Mouse (Mus musculus) liver, embryonic 13.5 days (tissue): Measurements from ENCODE around the gene Dlgap4. TPM values are rescaled to one million over a fixed set of nuclear protein-coding genes. Genes with fewer than 3 reads are reported as not detected.
A peak's percentile ranks its signal among the peaks of the same experiment; 100 is the strongest.

Source experiments
- ATAC-seq: fragments of 200-750 bp; cut with Nextera tagmentation; 2 replicates; pipeline ENCODE4 v1.8.0; 2017; ENCODE audit warnings: low read depth, mild to moderate bottlenecking, moderate number of reproducible peaks, moderate library complexity
- DNase-seq: peaks from one replicate; pipeline ENCODE4 v3.0.0; 2022
- H3K27ac ChIP-seq: fragments of 300-500 bp; sonication (generic); 2 replicates; pipeline ENCODE4 v1.5.1; 2015; ENCODE audit warnings: moderate library complexity, mild to moderate bottlenecking, inconsistent platforms
- H3K27me3 ChIP-seq: fragments of 300-500 bp; sonication (generic); 2 replicates; pipeline ENCODE4 v1.6.1; 2015; ENCODE audit warnings: mild to moderate bottlenecking, inconsistent platforms
- H3K36me3 ChIP-seq: fragments of 300-500 bp; sonication (generic); 2 replicates; pipeline ENCODE4 v1.6.1; 2015; ENCODE audit warnings: mild to moderate bottlenecking, inconsistent platforms
- H3K4me1 ChIP-seq: fragments of 300-500 bp; sonication (generic); replicated peaks from 2 replicates; pipeline ENCODE4 v1.6.1; 2015; ENCODE audit warnings: inconsistent platforms
- H3K4me2 ChIP-seq: fragments of 300-500 bp; sonication (generic); 2 replicates; pipeline ENCODE4 v1.6.1; 2015; ENCODE audit warnings: inconsistent platforms, mild to moderate bottlenecking, moderate library complexity
- H3K4me3 ChIP-seq: fragments of 300-500 bp; sonication (generic); replicated peaks from 2 replicates; pipeline ENCODE4 v1.5.1; 2015; ENCODE audit warnings: mild to moderate bottlenecking, inconsistent platforms
- H3K9ac ChIP-seq: fragments of 300-500 bp; sonication (generic); 2 replicates; pipeline ENCODE4 v1.6.1; 2015; ENCODE audit warnings: mild to moderate bottlenecking, inconsistent platforms
- H3K9me3 ChIP-seq: fragments of 300-500 bp; sonication (generic); replicated peaks from 2 replicates; pipeline ENCODE4 v1.6.1; 2016; ENCODE audit warnings: inconsistent platforms
- WGBS: fragments of 180-500 bp; shearing (Covaris S2); methylation state at CpG from one replicate; pipeline ENCODE4 v1.1.7; 2015; ENCODE audit not compliant: insufficient replicate concordance; 5-methylcytosine and 5-hydroxymethylcytosine counted together
- polyA plus RNA-seq: library from polyadenylated mRNA; unstranded; fragments of >200 nt; fragmentation: Nextera tagmentation; extraction: Ambion mirVana; gene quantifications from 2 replicates; pipeline ENCODE4 v1.2.1, GENCODE M21; 2015

Gene Dlgap4
- polyA plus RNA-seq, 1 experiment from 2014 or later = 11.3 TPM

DNA sequence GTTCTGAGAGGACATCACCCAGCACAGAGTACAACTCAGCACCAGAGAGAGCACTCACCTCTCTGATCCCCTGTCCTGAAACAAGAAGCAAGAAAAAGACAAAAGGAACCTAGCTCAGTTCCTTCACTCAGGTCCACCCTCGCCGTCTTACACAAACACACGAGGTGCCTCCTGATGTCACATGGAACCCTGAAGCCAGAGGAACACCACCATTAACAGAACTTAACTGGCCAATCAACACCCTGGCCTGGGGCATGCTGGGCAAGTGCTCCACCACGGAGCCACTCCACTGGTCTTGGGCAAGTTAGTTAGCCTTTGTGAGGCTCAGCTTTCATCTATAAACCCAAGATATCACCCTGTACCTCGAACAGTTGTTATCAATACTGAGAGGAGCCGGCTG, 193.4 kb downstream of the Dlgap4 start:
- ATAC-seq (no peak), DNase-seq (no peak)
- Histone ChIP-seq H3K4me2 (no peak overlapping the region), H3K4me3 (no peak overlapping the region), H3K27ac (no peak overlapping the region), H3K9ac (no peak overlapping the region), H3K36me3 (no peaks in the 10 kb centered on the region), H3K9me3 (no peaks in the 10 kb centered on the region), H3K4me1 (peaks cover 24% of the 10 kb centered on the region), H3K27me3 (no peaks in the 10 kb centered on the region)
- WGBS = 53% methylated on average over 6 of the region's 6 CpGs

- Histone ChIP-seq H3K27ac (no peak overlapping the region), H3K36me3 (no peaks in the 10 kb centered on the region), H3K27me3 (no peaks in the 10 kb centered on the region), H3K9ac (no peak overlapping the region), H3K4me2 (no peak overlapping the region), H3K4me3 (no peak overlapping the region), H3K9me3 (no peaks in the 10 kb centered on the region), H3K4me1 (peaks cover 3% of the 10 kb centered on the region)
- DNase-seq (peak; percentile 26), ATAC-seq (no peak)
- WGBS = 9% methylated on average over 2 of the region's 2 CpGs
Observed at GRCm38 (mm10) chr2:156809579-156809978, 196.1 kb downstream of the Dlgap4 start.

- Histone ChIP-seq H3K9me3 (no peaks in the 10 kb centered on the region), H3K27ac (no peak overlapping the region), H3K9ac (no peak overlapping the region), H3K36me3 (no peaks in the 10 kb centered on the region), H3K4me2 (no peak overlapping the region), H3K27me3 (no peaks in the 10 kb centered on the region), H3K4me1 (peaks cover 9% of the 10 kb centered on the region), H3K4me3 (no peak overlapping the region)
- WGBS = 94% methylated on average over 10 of the region's 10 CpGs
- DNase-seq = no peak
- ATAC-seq = no peak
Observed at GRCm38 (mm10) chr2:156810716-156811115, 197.2 kb downstream of the Dlgap4 start.

DNA sequence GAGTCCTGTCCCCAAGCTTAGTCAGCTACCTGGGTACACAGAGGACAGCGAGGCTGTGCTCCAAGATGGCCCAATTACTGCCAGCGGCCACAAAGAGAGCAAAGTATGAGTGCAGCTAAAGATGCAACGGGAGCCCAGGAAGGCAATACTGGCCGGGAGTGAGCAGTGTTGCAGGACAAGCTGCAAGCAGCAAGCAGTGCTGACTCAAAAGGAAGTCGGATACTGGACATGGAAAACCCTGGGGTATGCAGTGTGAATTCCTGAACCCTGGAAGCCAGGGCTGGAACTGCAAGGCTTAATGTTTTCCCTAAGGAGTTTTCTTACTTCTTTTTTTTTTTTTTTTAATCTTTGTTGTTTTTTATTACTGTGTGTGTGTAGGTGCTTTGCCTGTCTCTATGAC, 198.1 kb downstream of the Dlgap4 start:
- no peak overlapping the region for H3K4me3 ChIP-seq
- no peaks in the 10 kb centered on the region for H3K9me3 ChIP-seq
- H3K27ac ChIP-seq = no peak overlapping the region
- H3K27me3 ChIP-seq = no peaks in the 10 kb centered on the region
- H3K4me2 ChIP-seq = no peak overlapping the region
- H3K36me3 ChIP-seq = no peaks in the 10 kb centered on the region
- WGBS = 59% methylated on average over 5 of the region's 5 CpGs
- H3K9ac ChIP-seq = no peak overlapping the region
- peaks cover 9% of the 10 kb centered on the region for H3K4me1 ChIP-seq
- no peak for ATAC-seq
- DNase-seq = no peak

Other genes starting within 250 kb of the Dlgap4 start
- gene Epb41l1, start 192.8 kb upstream of the Dlgap4 start, polyA plus RNA-seq = 0.43 and 0.46 TPM in 2 replicates
- gene Aar2, start 66.1 kb upstream of the Dlgap4 start, polyA plus RNA-seq = 15.6 and 18.6 TPM in 2 replicates
- gene Myl9, start 161.7 kb downstream of the Dlgap4 start, polyA plus RNA-seq = 58.3 and 60.1 TPM in 2 replicates
- 7.2 and 9.0 TPM in 2 replicates for gene Tgif2, start 226.3 kb downstream of the Dlgap4 start, polyA plus RNA-seq
- gene 4930518I15Rik, start 244.2 kb downstream of the Dlgap4 start, polyA plus RNA-seq = 1.6 and 2.0 TPM in 2 replicates
- gene Rab5if, start 249.4 kb downstream of the Dlgap4 start, polyA plus RNA-seq = 204 and 210 TPM in 2 replicates